Mouse (Mus musculus): ENCODE data around the gene Nsun3. TPM values are rescaled to one million over a fixed set of nuclear protein-coding genes. Genes with fewer than 3 reads are reported as not detected.
A peak's percentile ranks its signal among the peaks of the same experiment; 100 is the strongest.

Gene Nsun3
- 9.4 and 10.7 TPM in 2 replicates for polyA plus RNA-seq (2015; fragmentation: Nextera tagmentation; extraction: Ambion mirVana)

DNA sequence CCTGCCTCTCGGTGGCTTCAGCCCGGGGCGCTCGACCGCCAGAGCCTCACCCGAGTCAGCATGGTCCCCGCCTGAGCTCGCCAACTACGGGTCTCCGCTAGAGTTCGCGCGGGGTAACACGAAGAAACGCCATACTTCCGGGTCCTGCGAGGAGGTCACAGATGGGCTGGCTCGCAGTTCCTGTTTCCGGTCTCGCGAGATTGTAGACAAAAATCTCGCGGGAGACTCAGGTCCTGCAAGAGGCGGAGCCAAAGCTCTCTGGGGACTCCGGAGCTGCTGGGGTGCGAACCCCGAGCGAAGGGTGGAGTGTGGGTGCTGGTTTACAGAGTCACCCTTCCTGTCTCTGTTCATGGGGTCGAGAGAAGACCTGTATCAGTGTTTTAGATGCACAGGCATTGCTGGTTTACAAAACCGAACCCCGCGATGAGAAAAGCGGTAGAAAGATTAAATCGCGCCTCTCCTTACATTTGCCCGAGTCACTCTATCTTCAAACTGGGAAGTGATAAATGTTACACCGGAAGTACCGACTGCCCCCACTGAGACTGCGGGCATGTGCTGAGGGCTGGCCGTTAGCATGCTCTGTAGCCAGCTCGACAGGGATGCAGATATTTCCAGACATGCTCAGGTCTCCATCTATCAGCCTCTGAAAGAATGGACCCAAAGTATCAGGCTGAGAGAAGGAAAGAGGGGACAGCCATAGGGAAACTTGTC, at the start of gene Nsun3:
Nsun3 (minus strand) TSS at position 198 of the 711 bp plus-strand sequence.
- Histone ChIP-seq H3K27me3 (no peaks in the 10 kb centered on the region), H3K9ac (peak within 1 kb of the TSS; percentile 82), H3K36me3 (no peaks in the 10 kb centered on the region), H3K9me3 (no peaks in the 10 kb centered on the region), H3K4me1 (replicated peaks) (peaks cover 31% of the 10 kb centered on the region), H3K4me3 (peak within 1 kb of the TSS; percentile 80), H3K4me2 (peak within 1 kb of the TSS; percentile 67), H3K27ac (peak within 1 kb of the TSS; percentile 89)
- 2% methylated on average over 41 of the region's 41 CpGs for WGBS
- peak; percentile 97 for ATAC-seq (ENCODE audit: low FRiP score)

DNA sequence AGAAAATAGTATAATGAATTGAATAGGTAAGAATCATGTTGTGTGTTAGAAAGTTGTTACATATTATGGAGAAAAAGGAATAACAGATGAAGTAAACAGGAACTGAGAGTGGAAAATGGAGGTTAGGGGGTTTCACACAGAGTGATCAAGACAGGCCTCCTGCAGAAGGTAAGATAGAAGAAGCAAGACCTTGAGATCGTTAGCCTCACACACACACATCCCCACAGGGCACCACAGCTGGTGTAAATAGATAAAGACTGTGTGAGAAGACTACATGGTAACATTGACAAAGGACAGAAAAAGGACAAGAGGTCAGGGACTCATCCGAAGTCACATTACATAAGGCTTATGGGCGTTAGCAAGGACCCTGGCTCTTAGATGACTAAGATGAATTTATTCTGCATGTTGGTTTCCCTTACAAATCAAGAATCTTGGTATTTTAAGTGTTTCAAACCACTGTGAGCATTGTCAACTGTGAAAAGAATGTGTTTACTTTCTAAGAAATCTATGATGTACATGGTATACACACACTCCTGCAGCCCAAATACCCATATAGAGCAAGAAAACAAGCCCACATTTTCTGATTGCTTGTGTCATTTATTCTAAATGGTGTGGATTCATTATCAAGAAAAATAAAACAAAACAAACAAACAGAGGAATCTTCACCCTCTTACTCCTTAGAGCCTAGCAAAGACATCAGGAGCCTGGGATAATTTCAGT, 47.6 kb upstream of the Nsun3 start:
- no peak overlapping the region for H3K9ac ChIP-seq
- no peak overlapping the region for H3K27ac ChIP-seq
- no peak for ATAC-seq (ENCODE audit: low FRiP score)
- 0 out of 2 replicates have a peak, but pooled peaks cover 2% of the 10 kb centered on the region for H3K4me1 ChIP-seq (replicated peaks)
- H3K27me3 ChIP-seq, result no peaks in the 10 kb centered on the region
- no peaks in the 10 kb centered on the region for H3K9me3 ChIP-seq
- H3K36me3 ChIP-seq, result no peaks in the 10 kb centered on the region
- WGBS, result 66% methylated on average over 3 of the region's 3 CpGs
- H3K4me3 ChIP-seq, result no peak overlapping the region
- no peak overlapping the region for H3K4me2 ChIP-seq

DNA sequence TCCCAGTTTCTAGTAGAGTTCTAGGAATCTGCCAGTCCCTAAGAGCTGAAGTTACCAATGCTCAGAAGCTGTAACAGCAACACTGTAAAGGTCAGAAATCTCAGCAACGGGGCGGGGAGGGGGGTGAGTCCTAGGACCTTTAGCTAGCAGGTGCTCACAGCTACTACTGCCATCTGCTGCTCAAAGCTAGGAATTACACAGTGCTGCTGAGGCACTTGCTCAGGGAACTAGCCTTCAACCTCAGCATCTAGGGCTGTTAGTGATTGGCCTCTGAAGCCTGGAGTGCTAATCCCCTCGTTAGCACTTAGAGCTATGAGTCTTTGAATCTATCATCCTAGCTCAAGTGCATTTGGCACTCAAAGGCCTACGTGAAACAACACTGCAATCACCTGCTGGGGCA, 45.9 kb upstream of the Nsun3 start:
- Histone ChIP-seq H3K27ac (no peak overlapping the region), H3K36me3 (no peaks in the 10 kb centered on the region), H3K4me3 (no peak overlapping the region), H3K9me3 (no peaks in the 10 kb centered on the region), H3K4me1 (replicated peaks) (0 out of 2 replicates have a peak, but pooled peaks cover 2% of the 10 kb centered on the region), H3K9ac (no peak overlapping the region), H3K27me3 (no peaks in the 10 kb centered on the region), H3K4me2 (no peak overlapping the region)
- 0 out of 2 replicates have a peak, but pooled peaks have one; percentile 46 for ATAC-seq (ENCODE audit: low FRiP score)
- 19% methylated on average over 4 of the region's 4 CpGs for WGBS

DNA sequence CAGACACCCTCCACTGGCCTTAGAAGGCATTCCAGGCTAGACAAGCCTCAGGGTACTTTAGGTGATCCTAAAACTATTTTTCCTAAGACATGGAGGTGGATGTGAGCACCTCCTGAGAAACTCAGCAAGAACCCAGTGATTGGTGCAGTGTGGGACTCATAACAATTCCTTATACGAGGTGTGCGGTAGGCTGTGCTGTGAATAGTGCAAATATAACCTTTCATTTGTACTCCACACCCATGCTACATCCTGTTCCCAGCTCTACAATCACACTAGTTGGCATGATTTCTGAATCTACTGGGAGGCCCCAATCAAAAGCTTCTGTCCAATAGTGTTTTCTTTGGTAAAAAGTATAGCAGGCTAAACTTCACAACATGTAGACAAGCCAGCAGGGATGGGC, 45.4 kb upstream of the Nsun3 start:
- Histone ChIP-seq H3K4me2 (no peak overlapping the region), H3K4me1 (replicated peaks) (0 out of 2 replicates have a peak, but pooled peaks cover 2% of the 10 kb centered on the region), H3K27ac (no peak overlapping the region), H3K36me3 (no peaks in the 10 kb centered on the region), H3K4me3 (no peak overlapping the region), H3K27me3 (no peaks in the 10 kb centered on the region), H3K9ac (no peak overlapping the region), H3K9me3 (no peaks in the 10 kb centered on the region)
- ATAC-seq (ENCODE audit: low FRiP score), result 0 out of 2 replicates have a peak, but pooled peaks have one; percentile 32
- 93% methylated on average over 2 of the region's 2 CpGs for WGBS

DNA sequence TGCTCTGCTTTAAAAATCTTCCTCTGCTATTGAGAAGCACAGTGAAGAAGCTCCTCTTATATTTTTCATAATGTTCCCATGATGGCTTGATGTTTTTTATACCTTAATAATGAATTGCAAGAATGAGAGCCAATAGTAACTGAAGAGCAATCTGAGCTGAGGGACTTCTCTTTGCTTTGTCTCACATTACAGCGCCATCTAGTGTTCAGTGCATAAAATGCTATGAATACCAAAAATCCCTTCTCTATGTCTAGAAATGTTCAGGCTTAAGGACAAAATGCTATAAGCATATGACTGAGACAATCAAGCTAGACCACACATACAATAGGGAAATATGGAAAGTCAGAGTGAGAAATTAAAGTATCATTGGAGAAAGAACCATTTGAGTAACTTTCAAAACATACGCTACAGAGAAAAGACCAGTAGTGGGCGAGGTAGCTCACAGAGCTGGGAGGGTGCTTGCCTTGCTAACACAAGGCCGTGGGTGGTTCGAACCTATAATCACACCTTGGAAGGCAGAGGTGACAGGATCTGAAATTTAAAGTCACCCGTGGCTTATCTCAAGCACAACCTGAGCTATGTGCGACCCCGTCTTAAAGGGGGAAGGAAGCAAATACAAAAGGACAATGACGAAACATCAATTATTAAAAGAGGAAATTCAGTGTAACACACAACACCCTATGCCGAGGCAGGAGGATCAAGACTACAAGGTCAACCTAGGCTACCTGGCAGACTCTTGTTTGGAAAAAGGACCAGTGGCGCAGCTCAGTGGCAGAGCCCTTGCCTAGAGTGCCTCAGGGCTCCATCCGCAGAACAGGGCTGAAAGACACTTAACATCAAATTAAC, 39.8 kb upstream of the Nsun3 start:
- 80% methylated on average over 12 of the region's 12 CpGs for WGBS
- Histone ChIP-seq H3K27ac (no peak overlapping the region), H3K4me3 (no peak overlapping the region)

DNA sequence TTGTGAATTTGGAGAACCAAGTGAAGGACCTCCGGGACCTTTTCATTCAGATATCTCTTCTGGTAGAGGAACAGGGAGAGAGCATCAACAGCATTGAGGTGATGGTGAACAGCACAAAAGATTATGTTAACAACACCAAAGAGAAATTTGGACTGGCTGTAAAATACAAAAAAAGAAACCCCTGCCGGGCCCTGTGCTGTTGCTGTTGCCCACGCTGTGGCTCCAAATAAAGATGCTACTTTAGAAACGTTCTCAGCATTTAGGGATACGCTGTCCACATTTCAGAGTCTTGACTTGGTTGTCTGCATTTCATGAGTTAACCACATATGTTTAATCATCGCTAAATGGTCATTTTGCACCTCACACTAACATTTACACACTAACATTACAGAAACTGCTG, 35.9 kb upstream of the Nsun3 start:
- Histone ChIP-seq H3K4me1 (replicated peaks) (no peaks in the 10 kb centered on the region), H3K27ac (no peak overlapping the region), H3K9me3 (no peaks in the 10 kb centered on the region), H3K27me3 (no peaks in the 10 kb centered on the region), H3K9ac (no peak overlapping the region), H3K36me3 (peaks cover 10% of the 10 kb centered on the region), H3K4me2 (no peak overlapping the region), H3K4me3 (no peak overlapping the region)
- ATAC-seq (ENCODE audit: low FRiP score), result no peak
- WGBS, result 89% methylated on average over 6 of the region's 6 CpGs

More for the DNA sequence above, 39.8 kb upstream of the Nsun3 start:
- H3K9ac ChIP-seq, result no peak overlapping the region
- no peak for ATAC-seq (ENCODE audit: low FRiP score)
- H3K27me3 ChIP-seq, result no peaks in the 10 kb centered on the region
- no peaks in the 10 kb centered on the region for H3K9me3 ChIP-seq
- H3K4me1 ChIP-seq (replicated peaks), result no peaks in the 10 kb centered on the region
- H3K4me2 ChIP-seq, result no peak overlapping the region
- peaks cover 6% of the 10 kb centered on the region for H3K36me3 ChIP-seq

DNA sequence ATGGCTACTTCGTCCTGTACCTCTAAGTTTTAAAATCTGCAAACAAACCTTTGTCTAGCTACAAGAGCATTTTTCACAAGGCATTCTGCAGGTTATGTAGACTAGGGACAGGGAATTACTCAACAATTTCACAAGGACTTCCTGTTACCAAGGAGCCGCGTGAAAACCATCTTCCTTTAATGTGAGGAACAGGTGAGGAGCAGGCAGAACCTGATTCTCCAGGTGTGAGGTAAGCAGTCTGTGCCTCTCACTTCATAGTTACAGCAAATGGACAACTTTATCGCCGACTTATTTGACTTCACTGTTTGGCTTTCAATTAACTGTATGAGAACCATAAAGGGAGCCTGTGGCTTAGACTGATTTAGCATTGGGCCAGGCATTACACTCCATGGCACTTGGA, 27.9 kb upstream of the Nsun3 start, which contains the start of gene Stx19:
Stx19 (plus strand) TSS at position 186 of the 400 bp plus-strand sequence.
- no peaks in the 10 kb centered on the region for H3K9me3 ChIP-seq
- H3K4me1 ChIP-seq (replicated peaks), result no peaks in the 10 kb centered on the region
- no peak within 1 kb of the TSS for H3K4me2 ChIP-seq
- no peak within 1 kb of the TSS for H3K9ac ChIP-seq
- H3K36me3 ChIP-seq, result peaks cover 9% of the 10 kb centered on the region
- no peak within 1 kb of the TSS for H3K4me3 ChIP-seq
- no peak within 1 kb of the TSS for H3K27ac ChIP-seq
- 90% methylated on average over 5 of the region's 5 CpGs for WGBS
- ATAC-seq (ENCODE audit: low FRiP score), result no peak
- no peaks in the 10 kb centered on the region for H3K27me3 ChIP-seq

DNA sequence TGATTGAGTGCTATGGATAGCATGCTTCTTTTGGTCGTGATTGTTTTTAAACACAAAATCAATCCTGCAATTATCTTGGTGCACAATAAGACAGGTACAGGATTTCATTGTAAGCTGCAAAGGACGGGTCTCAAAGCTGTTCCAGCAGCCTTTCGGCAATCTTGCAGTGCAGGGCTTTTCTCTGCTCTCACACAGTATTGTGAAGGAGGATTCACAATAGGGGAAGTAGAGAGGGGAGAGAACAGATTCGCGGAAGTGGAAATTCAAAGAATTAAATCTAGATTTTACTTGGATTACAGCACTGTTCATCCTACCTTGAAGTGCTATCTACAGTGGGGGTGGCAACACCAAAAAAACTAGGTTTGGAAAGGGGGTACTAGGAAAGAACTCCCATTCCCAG, 27.2 kb upstream of the Nsun3 start:
- no peak for ATAC-seq (ENCODE audit: low FRiP score)

DNA sequence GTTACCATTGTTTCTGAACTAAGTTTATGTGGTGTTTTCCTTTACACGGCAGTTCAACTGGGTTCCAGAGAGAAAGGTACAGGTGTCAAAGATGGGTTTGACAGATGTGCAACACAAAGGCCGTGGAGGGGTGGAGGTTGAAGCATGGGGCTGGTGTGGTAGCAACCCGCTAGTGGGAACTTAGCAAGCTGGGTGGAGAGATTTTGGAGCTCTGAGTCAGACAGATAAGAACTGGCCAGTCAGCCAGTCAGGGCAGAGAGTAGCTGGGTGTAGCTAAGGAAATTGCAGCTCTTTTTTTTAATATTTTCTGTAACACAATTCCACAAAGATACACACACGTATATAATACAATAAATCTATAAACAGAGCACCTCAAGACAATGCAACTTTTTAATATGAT, 24.2 kb upstream of the Nsun3 start:
- H3K27me3 ChIP-seq, result no peaks in the 10 kb centered on the region
- no peak overlapping the region for H3K4me3 ChIP-seq
- no peak for ATAC-seq (ENCODE audit: low FRiP score)
- H3K9ac ChIP-seq, result no peak overlapping the region
- 94% methylated on average over 4 of the region's 4 CpGs for WGBS
- H3K4me2 ChIP-seq, result no peak overlapping the region
- H3K36me3 ChIP-seq, result peaks cover 5% of the 10 kb centered on the region; the same call in 1 of the 2 replicates
- H3K4me1 ChIP-seq (replicated peaks), result peaks cover 10% of the 10 kb centered on the region
- no peaks in the 10 kb centered on the region for H3K9me3 ChIP-seq
- no peak overlapping the region for H3K27ac ChIP-seq

More for the DNA sequence above, 27.2 kb upstream of the Nsun3 start:
- no peak overlapping the region for H3K9ac ChIP-seq
- WGBS, result 80% methylated on average over 5 of the region's 5 CpGs
- peaks cover 7% of the 10 kb centered on the region for H3K36me3 ChIP-seq
- no peaks in the 10 kb centered on the region for H3K9me3 ChIP-seq
- H3K4me2 ChIP-seq, result no peak overlapping the region
- H3K27ac ChIP-seq, result no peak overlapping the region
- H3K4me3 ChIP-seq, result no peak overlapping the region
- H3K4me1 ChIP-seq (replicated peaks), result no peaks in the 10 kb centered on the region
- H3K27me3 ChIP-seq, result no peaks in the 10 kb centered on the region

DNA sequence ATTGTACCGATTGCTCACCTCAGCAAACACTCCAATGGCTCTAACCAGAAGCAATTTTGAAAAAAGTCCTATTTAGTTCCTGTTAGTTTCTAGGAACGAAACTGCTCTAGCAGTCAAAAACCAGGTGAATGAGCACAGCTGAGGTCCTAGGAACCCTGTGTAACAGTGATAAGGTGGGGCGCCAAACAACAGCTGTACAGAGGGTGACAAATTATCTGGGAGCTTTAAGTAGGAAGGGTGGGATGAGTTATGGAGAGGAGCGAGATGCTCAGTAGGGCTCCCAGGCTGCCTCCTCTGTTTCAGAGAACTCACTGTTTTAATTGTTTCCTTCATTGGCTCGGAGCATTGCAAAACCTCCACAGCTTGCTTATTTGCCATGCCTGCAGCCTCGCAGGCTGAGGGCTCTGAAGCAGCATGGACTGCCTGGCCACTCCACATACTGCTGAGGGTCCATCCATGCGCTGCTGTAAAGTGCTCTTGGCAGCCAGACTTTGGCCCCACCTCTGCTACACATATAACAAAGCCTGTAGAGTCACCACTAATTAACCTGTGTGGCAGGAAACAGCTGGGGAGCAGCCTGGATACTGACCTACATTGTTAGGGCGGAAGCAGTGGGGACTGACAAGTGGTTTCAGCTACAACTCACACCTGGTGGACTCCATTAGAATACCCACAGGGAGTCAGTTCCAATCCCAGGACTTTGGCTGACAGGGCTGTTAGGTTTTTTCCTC, 20.8 kb upstream of the Nsun3 start:
- Histone ChIP-seq H3K4me2 (no peak overlapping the region), H3K36me3 (peaks cover 17% of the 10 kb centered on the region), H3K9me3 (no peaks in the 10 kb centered on the region), H3K9ac (no peak overlapping the region), H3K4me3 (no peak overlapping the region), H3K27ac (no peak overlapping the region), H3K4me1 (replicated peaks) (peaks cover 10% of the 10 kb centered on the region), H3K27me3 (no peaks in the 10 kb centered on the region)
- WGBS, result 64% methylated on average over 8 of the region's 8 CpGs
- ATAC-seq (ENCODE audit: low FRiP score), result 0 out of 2 replicates have a peak, but pooled peaks have one; percentile 46

DNA sequence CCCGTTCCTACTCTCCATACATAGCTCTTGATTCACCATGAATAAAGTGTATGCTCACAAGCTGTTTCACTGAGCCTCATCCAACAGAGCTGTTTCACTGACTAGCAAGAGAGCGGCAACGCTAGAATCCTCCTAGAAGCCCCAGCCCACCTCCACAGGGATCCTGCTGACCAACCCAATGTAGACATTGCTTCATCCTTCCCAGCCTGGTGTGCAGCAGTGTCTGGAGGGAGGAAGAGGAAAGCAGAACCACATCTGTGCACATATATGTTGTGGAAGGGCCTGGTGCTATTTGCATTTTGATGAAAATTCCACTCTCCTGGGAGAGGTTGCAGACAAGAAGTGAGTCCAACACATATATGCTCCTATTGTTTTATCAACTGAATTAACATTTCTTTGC, 18.0 kb upstream of the Nsun3 start:
- H3K36me3 ChIP-seq, result peaks cover 24% of the 10 kb centered on the region
- no peak overlapping the region for H3K27ac ChIP-seq
- no peaks in the 10 kb centered on the region for H3K27me3 ChIP-seq
- no peak overlapping the region for H3K4me3 ChIP-seq
- H3K9me3 ChIP-seq, result no peaks in the 10 kb centered on the region
- H3K4me1 ChIP-seq (replicated peaks), result peaks cover 10% of the 10 kb centered on the region
- whole genome bisulfite sequencing, result 97% methylated on average over 3 of the region's 3 CpGs
- no peak overlapping the region for H3K9ac ChIP-seq
- no peak for ATAC-seq (ENCODE audit: low FRiP score)
- H3K4me2 ChIP-seq, result no peak overlapping the region
